Mouse (Mus musculus) small intestine, adult 2 months (tissue): Measurements from ENCODE around the gene Tmem18. TPM values are rescaled to one million over a fixed set of nuclear protein-coding genes. Genes with fewer than 3 reads are reported as not detected.

Source experiments
- H3K27ac ChIP-seq: fragments of 200-500 bp; 2 replicates; pipeline ENCODE4 v1.5.1; 2012; ENCODE audit warnings: low read depth, low read length, control low read depth, inconsistent platforms; ENCODE audit not compliant: insufficient read depth
- H3K27me3 ChIP-seq: fragments of 200-500 bp; 2 replicates; pipeline ENCODE4 v1.6.1; 2012; ENCODE audit warnings: mild to moderate bottlenecking, moderate library complexity, low read length, inconsistent platforms; ENCODE audit not compliant: control insufficient read depth, insufficient read depth
- H3K36me3 ChIP-seq: fragments of 200-500 bp; 2 replicates; pipeline ENCODE4 v1.6.1; 2012; ENCODE audit warnings: mild to moderate bottlenecking, low read length, control low read depth, inconsistent platforms; ENCODE audit not compliant: control insufficient read depth, insufficient read depth
- H3K4me1 ChIP-seq: fragments of 200-500 bp; 2 replicates; pipeline ENCODE4 v1.6.1; 2012; ENCODE audit warnings: low read length, inconsistent platforms, mixed read lengths; ENCODE audit not compliant: control insufficient read depth, insufficient read depth, insufficient read length
- H3K4me3 ChIP-seq: fragments of 200-500 bp; 2 replicates; pipeline ENCODE4 v1.5.1; 2012; ENCODE audit warnings: low read depth, mild to moderate bottlenecking, control low read depth, inconsistent platforms, low read length, moderate library complexity
- CTCF ChIP-seq: fragments of 200-500 bp; IDR thresholded peaks from 2 replicates; pipeline ENCODE4 v1.5.1; 2012; ENCODE audit warnings: low read depth, mild to moderate bottlenecking, control low read depth, inconsistent platforms, low read length, moderate library complexity, mixed read lengths; ENCODE audit not compliant: insufficient replicate concordance, insufficient read length; ENCODE audit errors: extremely low read depth
- POLR2A ChIP-seq: fragments of 200-500 bp; IDR thresholded peaks from 2 replicates; pipeline ENCODE4 v1.6.1; 2012; ENCODE audit warnings: low read depth, mild to moderate bottlenecking, control low read depth, inconsistent platforms, low read length, moderate library complexity
- WGBS: fragments of 180-500 bp; shearing (Covaris S2); methylation state at CpG from one replicate; pipeline ENCODE4 v1.1.7; 2018; 5-methylcytosine and 5-hydroxymethylcytosine counted together
- polyA plus RNA-seq: library from polyadenylated mRNA; depleted of rRNA; stranded (reverse); fragments of >200 nt; gene quantifications from 2 replicates; pipeline ENCODE4 v1.2.3, GENCODE M21; 2012; rRNA removed

Gene Tmem18
- polyA plus RNA-seq, 1 experiment: 5.1 TPM

DNA sequence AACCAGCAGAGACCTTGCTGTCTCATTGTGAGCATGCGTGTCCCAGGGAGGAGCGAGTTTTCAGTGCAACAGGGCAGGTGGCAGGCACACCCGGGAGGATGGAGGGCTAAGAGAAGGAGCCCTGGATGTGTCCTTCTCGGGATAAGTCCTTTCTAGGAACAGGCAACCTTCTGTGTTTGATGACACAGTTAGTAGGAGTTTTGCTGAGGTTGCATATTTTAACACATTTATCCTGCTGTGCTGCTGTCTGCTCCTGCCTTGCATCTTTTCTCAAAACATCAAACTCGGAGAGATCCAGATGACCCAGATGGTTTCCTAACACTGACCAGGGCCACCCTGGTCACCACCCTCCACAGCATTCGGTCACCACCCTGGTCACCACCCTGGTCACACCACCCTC is 20.6 kb downstream of the Tmem18 start:
- TF ChIP-seq CTCF (no peak), POLR2A (no peak)
- H3K4me1 ChIP-seq: no peaks in the 10 kb centered on the region
- no peak overlapping the region for H3K27ac ChIP-seq
- no peaks in the 10 kb centered on the region for H3K36me3 ChIP-seq
- 74% methylated on average over 6 of the region's 6 CpGs for WGBS
- no peak overlapping the region for H3K4me3 ChIP-seq
- H3K27me3 ChIP-seq: no peaks in the 10 kb centered on the region

GRCm38 (mm10) chr12:30605941-30606340 is 21.7 kb downstream of the Tmem18 start:
- TF ChIP-seq CTCF (no peak), POLR2A (no peak)
- H3K27me3 ChIP-seq: no peaks in the 10 kb centered on the region

GRCm38 (mm10) chr12:30606743-30607142 is 22.5 kb downstream of the Tmem18 start:
- TF ChIP-seq POLR2A: no peak
- no peak for TF ChIP-seq CTCF
- no peak overlapping the region for H3K27ac ChIP-seq
- no peak overlapping the region for H3K4me3 ChIP-seq
- WGBS: 64% methylated on average over 8 of the region's 8 CpGs
- H3K36me3 ChIP-seq: no peaks in the 10 kb centered on the region
- H3K27me3 ChIP-seq: no peaks in the 10 kb centered on the region
- no peaks in the 10 kb centered on the region for H3K4me1 ChIP-seq

More at GRCm38 (mm10) chr12:30605941-30606340, 21.7 kb downstream of the Tmem18 start:
- Histone ChIP-seq H3K36me3 (no peaks in the 10 kb centered on the region), H3K4me1 (no peaks in the 10 kb centered on the region), H3K27ac (no peak overlapping the region), H3K4me3 (no peak overlapping the region)
- WGBS: 84% methylated on average over 6 of the region's 6 CpGs

- no peaks in the 10 kb centered on the region for H3K36me3 ChIP-seq
- TF ChIP-seq POLR2A (no peak), CTCF (no peak)
- H3K27ac ChIP-seq: no peak overlapping the region
- no peaks in the 10 kb centered on the region for H3K27me3 ChIP-seq
- H3K4me3 ChIP-seq: no peak overlapping the region
- no peaks in the 10 kb centered on the region for H3K4me1 ChIP-seq
- whole genome bisulfite sequencing: 47% methylated on average over 8 of the region's 8 CpGs
Observed at GRCm38 (mm10) chr12:30618425-30618824, 34.2 kb downstream of the Tmem18 start.

DNA sequence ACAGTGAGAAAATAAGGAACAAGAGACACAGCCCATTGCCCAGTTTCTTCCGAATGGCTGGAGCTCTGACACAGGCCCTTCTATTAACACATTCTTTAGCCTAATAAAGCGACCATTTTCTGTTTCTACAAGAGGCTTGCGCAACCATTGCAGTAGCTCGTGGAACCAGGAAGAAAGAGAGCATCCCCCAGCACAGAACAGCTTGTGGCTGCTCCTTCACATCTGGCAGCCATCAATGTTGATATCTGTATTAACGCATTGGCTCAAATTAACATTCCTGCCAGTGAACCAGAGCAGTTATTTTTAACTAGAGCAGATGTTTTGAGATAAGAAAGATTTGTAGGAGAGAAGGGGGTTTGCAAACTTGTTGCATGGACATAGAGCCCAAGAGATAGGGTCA is 44.2 kb downstream of the Tmem18 start:
- no peaks in the 10 kb centered on the region for H3K27me3 ChIP-seq
- H3K4me3 ChIP-seq: no peak overlapping the region
- TF ChIP-seq POLR2A (no peak), CTCF (no peak)
- no peak overlapping the region for H3K27ac ChIP-seq
- H3K4me1 ChIP-seq: no peaks in the 10 kb centered on the region
- no peaks in the 10 kb centered on the region for H3K36me3 ChIP-seq
- 51% methylated on average over 5 of the region's 5 CpGs for WGBS

GRCm38 (mm10) chr12:30634534-30634933 is 50.3 kb downstream of the Tmem18 start:
- Histone ChIP-seq H3K4me3 (no peak overlapping the region), H3K27me3 (no peaks in the 10 kb centered on the region), H3K4me1 (no peaks in the 10 kb centered on the region), H3K36me3 (no peaks in the 10 kb centered on the region), H3K27ac (no peak overlapping the region)
- TF ChIP-seq POLR2A (no peak), CTCF (no peak)

Other genes with a start within 250 kb of the Tmem18 start
- 3.5 and 5.5 TPM in 2 replicates for gene Sntg2, start 211.1 kb upstream of the Tmem18 start, polyA plus RNA-seq